Mouse (Mus musculus): Measurements from ENCODE around the gene Ky. TPM values are rescaled to one million over a fixed set of nuclear protein-coding genes. Genes with fewer than 3 reads are reported as not detected.

Gene Ky
- polyA plus RNA-seq (2012; rRNA removed) = 1.1 and 1.2 TPM in 2 replicates

GRCm38 (mm10) chr9:102505700-102506585, at the start of gene Ky:
TSS of gene Ky (plus strand) at chr9:102505750.

Other genes starting within 250 kb of the Ky start
- gene Ephb1, start 151.1 kb upstream of the Ky start, polyA plus RNA-seq (2012; rRNA removed) = 2.5 and 2.8 TPM in 2 replicates
- 70.7 and 78.6 TPM in 2 replicates for gene Anapc13, start 120.5 kb downstream of the Ky start, polyA plus RNA-seq (2012; rRNA removed)
- gene Cep63, start 120.8 kb downstream of the Ky start, polyA plus RNA-seq (2012; rRNA removed) = 2.9 and 3.2 TPM in 2 replicates
- gene Amotl2, start 210.9 kb downstream of the Ky start, polyA plus RNA-seq (2012; rRNA removed) = 37.5 and 38.9 TPM in 2 replicates